Mouse (Mus musculus): Measurements from ENCODE around the gene Ppp6r2. TPM values are rescaled to one million over a fixed set of nuclear protein-coding genes. Genes with fewer than 3 reads are reported as not detected.

The Ppp6r2 gene
- total RNA-seq, 2 experiments from 2014 or later, result 157 to 167 TPM

- DNase-seq (ENCODE audit: low spot score in 2 of 2), result no peak
Observed at GRCm38 (mm10) chr15:89307461-89307860, 96.1 kb downstream of the Ppp6r2 start.

- no peak for DNase-seq (ENCODE audit: low spot score in 2 of 2)
Observed at GRCm38 (mm10) chr15:89308406-89309139, 97.2 kb downstream of the Ppp6r2 start.

- peak; percentile 66 for DNase-seq (ENCODE audit: low spot score in 2 of 2)
Observed at GRCm38 (mm10) chr15:89309962-89310498, 98.7 kb downstream of the Ppp6r2 start.

- DNase-seq (ENCODE audit: low spot score in 2 of 2), result no peak
Observed at GRCm38 (mm10) chr15:89313359-89313758, 102.0 kb downstream of the Ppp6r2 start.

GRCm38 (mm10) chr15:89314107-89314506, 102.8 kb downstream of the Ppp6r2 start:
- DNase-seq (ENCODE audit: low spot score in 2 of 2), result no peak

- DNase-seq (ENCODE audit: low spot score in 2 of 2), result no peak
Observed at GRCm38 (mm10) chr15:89314511-89315189, 103.3 kb downstream of the Ppp6r2 start.

GRCm38 (mm10) chr15:89315190-89315731, 103.9 kb downstream of the Ppp6r2 start, which contains the start of gene Sbf1:
Gene Sbf1 (minus strand): TSS chr15:89315311.
- peak; percentile 96 to 98 for DNase-seq (ENCODE audit: low spot score in 2 of 2)

- no peak for DNase-seq (ENCODE audit: low spot score in 2 of 2)
Observed at GRCm38 (mm10) chr15:89316146-89316545, 104.8 kb downstream of the Ppp6r2 start.

- no peak for DNase-seq (ENCODE audit: low spot score in 2 of 2)
Observed at GRCm38 (mm10) chr15:89321264-89321663, 109.9 kb downstream of the Ppp6r2 start.

- DNase-seq (ENCODE audit: low spot score in 2 of 2), result no peak
Observed at GRCm38 (mm10) chr15:89322670-89323522, 111.5 kb downstream of the Ppp6r2 start, which contains the start of gene Adm2. Gene Adm2 (plus strand): TSS chr15:89322720.

GRCm38 (mm10) chr15:89323656-89324055, 112.3 kb downstream of the Ppp6r2 start:
- DNase-seq (ENCODE audit: low spot score in 2 of 2), result no peak

- no peak for DNase-seq (ENCODE audit: low spot score in 2 of 2)
Observed at GRCm38 (mm10) chr15:89326441-89326840, 115.1 kb downstream of the Ppp6r2 start.

GRCm38 (mm10) chr15:89334271-89334670, 122.9 kb downstream of the Ppp6r2 start, which contains the start of gene Miox:
Gene Miox (plus strand): TSS chr15:89334398.
- DNase-seq (ENCODE audit: low spot score in 2 of 2), result no peak

GRCm38 (mm10) chr15:89334774-89335537, 123.6 kb downstream of the Ppp6r2 start:
- DNase-seq (ENCODE audit: low spot score in 2 of 2), result no peak

GRCm38 (mm10) chr15:89336422-89336821, 125.1 kb downstream of the Ppp6r2 start:
- no peak for DNase-seq (ENCODE audit: low spot score in 2 of 2)

Small RNA genes within 50 kb of the gene (microRNA-seq; reads per million reads assigned to microRNA genes)
- gene Mir6958, result 3.2 to 5.4 reads per million in 2 experiments
- 4.1 to 5.1 reads per million in 2 experiments for gene Mir6959
- 0 to 2.0 reads per million in 2 experiments for gene Mir7118

Other genes with a start within 250 kb of the Ppp6r2 start
- 100 to 1,000 TPM; 132 to 137 TPM for gene Mlc1, start 232.5 kb upstream of the Ppp6r2 start, total RNA-seq (2021)
- not detected for gene Mov10l1, start 228.6 kb upstream of the Ppp6r2 start, total RNA-seq (2021)
- gene Panx2, start 151.8 kb upstream of the Ppp6r2 start, total RNA-seq (2021), result 100 to 1,000 TPM; 131 to 143 TPM
- 10 to 100 TPM; 20.7 to 21.3 TPM for gene Trabd, start 136.4 kb upstream of the Ppp6r2 start, total RNA-seq (2021)
- gene Selenoo, start 122.5 kb upstream of the Ppp6r2 start, total RNA-seq (2021), result 10 to 100 TPM; 20.8 to 20.9 TPM
- gene Tubgcp6, start 88.4 kb upstream of the Ppp6r2 start, total RNA-seq (2021), result 10 to 100 TPM; 28.1 to 28.9 TPM
- 10 to 100 TPM; 14.6 to 14.9 TPM for gene Hdac10, start 82.9 kb upstream of the Ppp6r2 start, total RNA-seq (2021)
- gene Mapk12, start 70.8 kb upstream of the Ppp6r2 start, total RNA-seq (2021), result 1 to 10 TPM; 3.5 to 5.4 TPM
- 10 to 100 TPM; 23.2 to 24.9 TPM for gene Mapk11, start 61.9 kb upstream of the Ppp6r2 start, total RNA-seq (2021)
- gene Plxnb2, start 30.8 kb upstream of the Ppp6r2 start, total RNA-seq (2021), result 10 to 100 TPM; 60.1 to 74.0 TPM
- 10 to 100 TPM; 29.9 to 35.5 TPM for gene Dennd6b, start 15.1 kb upstream of the Ppp6r2 start, total RNA-seq (2021)
- gene Sbf1, start 103.8 kb downstream of the Ppp6r2 start, total RNA-seq (2021), result 100 to 1,000 TPM; 248 to 274 TPM
- not detected for gene Adm2, start 111.2 kb downstream of the Ppp6r2 start, total RNA-seq (2021)
- not detected for gene Miox, start 122.8 kb downstream of the Ppp6r2 start, total RNA-seq (2021)
- 10 to 100 TPM; 22.8 to 24.2 TPM for gene Lmf2, start 144.1 kb downstream of the Ppp6r2 start, total RNA-seq (2021)
- 10 to 100 TPM; 75.5 to 79.0 TPM for gene Ncaph2, start 144.2 kb downstream of the Ppp6r2 start, total RNA-seq (2021)
- gene Sco2, start 162.3 kb downstream of the Ppp6r2 start, total RNA-seq (2021), result 10 to 100 TPM; 28.9 to 29.9 TPM
- 1 to 10 TPM; 1.3 to 1.6 TPM for gene Tymp, start 165.5 kb downstream of the Ppp6r2 start, total RNA-seq (2021)
- gene Odf3b, start 167.7 kb downstream of the Ppp6r2 start, total RNA-seq (2021), result 1 to 10 TPM; 2.7 to 5.3 TPM
- gene Klhdc7b, start 173.4 kb downstream of the Ppp6r2 start, total RNA-seq (2021), result under 1 TPM in 1 of 2 experiments, not detected in 1; 0.14 TPM
- gene Syce3, start 198.9 kb downstream of the Ppp6r2 start, total RNA-seq (2021), result not detected
- 1 to 10 TPM; 2.1 to 3.1 TPM for gene Cpt1b, start 214.3 kb downstream of the Ppp6r2 start, total RNA-seq (2021)
- 1 to 10 TPM; 2.7 to 2.9 TPM for gene C730034F03Rik, start 218.0 kb downstream of the Ppp6r2 start, total RNA-seq (2021)
- gene Gm44502, start 218.1 kb downstream of the Ppp6r2 start, total RNA-seq (2021), result not detected
- gene Chkb, start 218.4 kb downstream of the Ppp6r2 start, total RNA-seq (2021), result 10 to 100 TPM; 44.3 to 50.0 TPM
- gene Mapk8ip2, start 242.4 kb downstream of the Ppp6r2 start, total RNA-seq (2021), result 100 to 1,000 TPM; 195 to 198 TPM